18 mouse cellular contexts compared by ENCODE assay signal in the genomic region with DNA sequence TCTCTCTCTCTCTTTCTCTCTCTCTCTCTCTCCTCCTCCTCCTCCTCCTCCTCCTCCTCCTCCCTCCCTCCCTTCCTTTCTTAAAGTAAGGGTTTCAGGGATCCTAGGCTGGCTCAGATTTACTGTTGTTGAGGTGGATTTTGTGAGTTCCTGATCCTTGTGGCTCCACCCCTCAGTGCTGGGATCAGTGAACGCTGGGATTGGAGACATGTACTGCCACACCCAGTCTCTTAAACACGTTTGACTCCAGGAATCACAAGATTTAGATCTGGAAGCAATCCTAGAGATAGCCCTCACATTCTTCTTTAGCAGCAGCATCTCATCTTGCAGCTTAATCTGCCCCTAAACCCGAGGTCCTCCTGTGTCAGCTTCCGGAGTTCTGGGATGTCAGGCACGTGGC. TPM values are rescaled to one million over a fixed set of nuclear protein-coding genes. Genes with fewer than 3 reads are reported as not detected.
A peak's percentile ranks its signal among the peaks of the same experiment; 100 is the strongest.
DNase-seq lines count a peak whose midpoint lies in the region; ATAC-seq and TF ChIP-seq lines count a peak whose summit lies in the region.
"Had no signal": no experiment of that assay in that cellular context is flagged by ENCODE, and none has a peak within 500 bp of the region (broad histone marks: within the 10 kb centered on the region; RNA-seq: fewer than 3 reads in every experiment).

No protein-coding gene starts in this region.

- peak; percentile 17; the same call in 1 of the 2 replicates for ATAC-seq in intestine, embryonic 15.5 days
- no peak for ATAC-seq in intestine, postnatal 0 days
- ATAC-seq: forebrain, embryonic 14.5 days had no signal

- H3K9me3 ChIP-seq in intestine, embryonic 15.5 days, result no peaks in the 10 kb centered on the region
- H3K9me3 ChIP-seq in intestine, postnatal 0 days (ENCODE audit: control insufficient read depth), result no peaks in the 10 kb centered on the region
- H3K9me3 ChIP-seq in embryonic facial prominence, embryonic 10.5 days, result no peaks in the 10 kb centered on the region
- H3K9me3 ChIP-seq in limb, embryonic 10.5 days (replicated peaks), result no peaks in the 10 kb centered on the region
- H3K9me3 ChIP-seq: embryonic facial prominence, embryonic 13.5 days; heart, embryonic 12.5 days; hindbrain, embryonic 10.5 days had no signal

- no peaks in the 10 kb centered on the region for H3K27me3 ChIP-seq in intestine, embryonic 15.5 days (replicated peaks)
- no peaks in the 10 kb centered on the region for H3K27me3 ChIP-seq in intestine, postnatal 0 days (replicated peaks; ENCODE audit: control insufficient read depth, insufficient read depth, low read length)
- H3K27me3 ChIP-seq in embryonic facial prominence, embryonic 10.5 days (replicated peaks; ENCODE audit: low read depth, poor library complexity, severe bottlenecking), result no peaks in the 10 kb centered on the region
- H3K27me3 ChIP-seq in limb, embryonic 10.5 days (ENCODE audit: low read depth, poor library complexity, severe bottlenecking), result no peaks in the 10 kb centered on the region
- H3K27me3 ChIP-seq: CH12.LX; embryonic facial prominence, embryonic 13.5 days; heart, embryonic 12.5 days had no signal

- no peak overlapping the region for H3K27ac ChIP-seq in intestine, embryonic 15.5 days
- no peak overlapping the region for H3K27ac ChIP-seq in intestine, postnatal 0 days (ENCODE audit: low read depth, low read length)
- peak overlapping the region; percentile 73; the same call in 1 of the 2 replicates for H3K27ac ChIP-seq in embryonic facial prominence, embryonic 10.5 days (replicated peaks)
- H3K27ac ChIP-seq in limb, embryonic 10.5 days, result peak overlapping the region; percentile 58
- H3K27ac ChIP-seq: heart, adult 2 months; hindbrain, embryonic 10.5 days; hindbrain, embryonic 14.5 days had no signal

- WGBS in intestine, embryonic 15.5 days, result 58% methylated on average over 5 of the region's 5 CpGs
- 51% methylated on average over 5 of the region's 5 CpGs for WGBS in intestine, postnatal 0 days
- WGBS in embryonic facial prominence, embryonic 10.5 days, result 47% methylated on average over 5 of the region's 5 CpGs
- 65% methylated on average over 5 of the region's 5 CpGs for WGBS in limb, embryonic 10.5 days

- H3K4me1 ChIP-seq in intestine, embryonic 15.5 days (replicated peaks), result peaks cover 11% of the 10 kb centered on the region
- H3K4me1 ChIP-seq in intestine, postnatal 0 days (replicated peaks; ENCODE audit: control insufficient read depth, insufficient read depth, low read length), result no peaks in the 10 kb centered on the region
- peaks cover 36% of the 10 kb centered on the region for H3K4me1 ChIP-seq in embryonic facial prominence, embryonic 10.5 days
- peaks cover 35% of the 10 kb centered on the region for H3K4me1 ChIP-seq in limb, embryonic 10.5 days
- H3K4me1 ChIP-seq: hindbrain, embryonic 10.5 days had no signal

- H3K4me2 ChIP-seq in intestine, embryonic 15.5 days (replicated peaks), result no peak overlapping the region
- no peak overlapping the region for H3K4me2 ChIP-seq in intestine, postnatal 0 days (replicated peaks; ENCODE audit: low read depth)
- H3K4me2 ChIP-seq: embryonic facial prominence, embryonic 13.5 days; heart, embryonic 12.5 days; hindbrain, embryonic 14.5 days had no signal

- TF ChIP-seq CTCF in intestine, postnatal 0 days (IDR thresholded peaks at IDR 0.05; ENCODE audit: low read depth), result no peak

- no peaks in the 10 kb centered on the region for H3K36me3 ChIP-seq in intestine, embryonic 15.5 days
- H3K36me3 ChIP-seq in intestine, postnatal 0 days (ENCODE audit: control insufficient read depth, insufficient read depth), result no peaks in the 10 kb centered on the region; the same call in 1 of the 2 replicates
- H3K36me3 ChIP-seq in embryonic facial prominence, embryonic 10.5 days (replicated peaks), result peaks cover 100% of the 10 kb centered on the region
- peaks cover 87% of the 10 kb centered on the region for H3K36me3 ChIP-seq in limb, embryonic 10.5 days

- no peak overlapping the region for H3K9ac ChIP-seq in intestine, embryonic 15.5 days
- no peak overlapping the region for H3K9ac ChIP-seq in intestine, postnatal 0 days (ENCODE audit: low read depth, low read length)
- H3K9ac ChIP-seq: embryonic facial prominence, embryonic 13.5 days; heart, embryonic 12.5 days; hindbrain, embryonic 14.5 days had no signal

- no peak overlapping the region for H3K4me3 ChIP-seq in intestine, embryonic 15.5 days (replicated peaks)
- no peak overlapping the region for H3K4me3 ChIP-seq in intestine, postnatal 0 days (ENCODE audit: low read depth, low read length)
- H3K4me3 ChIP-seq in embryonic facial prominence, embryonic 10.5 days, result no peak overlapping the region
- no peak overlapping the region for H3K4me3 ChIP-seq in limb, embryonic 10.5 days
- H3K4me3 ChIP-seq: embryonic facial prominence, embryonic 13.5 days; heart, adult 2 months; heart, embryonic 12.5 days; hindbrain, embryonic 10.5 days had no signal

- no peak for DNase-seq in embryonic facial prominence, embryonic 10.5 days (ENCODE audit: low spot score)
- DNase-seq in limb, embryonic 10.5 days (ENCODE audit: low spot score), result no peak
- DNase-seq in layer of hippocampus, postnatal 14 days (ENCODE audit: low spot score in 2 of 2), result no peak
- no peak for DNase-seq in heart, adult 9 months (ENCODE audit: low spot score in 2 of 2)
- DNase-seq in urinary bladder, postnatal 14 days (ENCODE audit: low spot score), result no peak
- DNase-seq: adrenal gland, adult 8-10 months; cerebellum, adult 2 months; cerebellum, postnatal 10 days; gastrocnemius, postnatal 14 days; heart, adult 2 months had no signal

RNA-seq across cellular contexts. Expression of a gene that starts 52.6 kb away (rescaled TPM):
- polyA plus RNA-seq in intestine, embryonic 15.5 days (2015; fragmentation: Nextera tagmentation; extraction: Ambion mirVana), result 59.3 and 64.8 TPM in 2 replicates
- polyA plus RNA-seq in intestine, postnatal 0 days (2015; fragmentation: Nextera tagmentation; extraction: Ambion mirVana), result 81.9 and 83.1 TPM in 2 replicates
- 46.4 and 51.2 TPM in 2 replicates for polyA plus RNA-seq in embryonic facial prominence, embryonic 10.5 days (2016; fragmentation: Nextera tagmentation; extraction: Ambion mirVana)
- polyA plus RNA-seq in limb, embryonic 10.5 days (2016; fragmentation: Nextera tagmentation; extraction: Ambion mirVana), result 28.2 and 35.5 TPM in 2 replicates
- 100 to 1,000 TPM; 145 to 156 TPM for total RNA-seq in layer of hippocampus, postnatal 14 days (2021)

Comparison
In these comparisons a context has a peak if more than half of its experiments do, and no peak if none do; other contexts are left out.
1. H3K27ac ChIP-seq: peak in embryonic facial prominence, embryonic 10.5 days (single experiment) and limb, embryonic 10.5 days (single experiment); none in intestine, embryonic 15.5 days (single experiment) and intestine, postnatal 0 days (single experiment).